Mouse (Mus musculus): ENCODE measurements around the gene Ptprn2.

The Ptprn2 gene

GRCm38 (mm10) chr12:117169670-117170069 is 684.1 kb downstream of the Ptprn2 start:
- DNase-seq (ENCODE audit: low spot score): no peak

GRCm38 (mm10) chr12:117172529-117172884 is 687.0 kb downstream of the Ptprn2 start:
- DNase-seq (ENCODE audit: low spot score): no peak

- DNase-seq (ENCODE audit: low spot score): no peak
Measured at GRCm38 (mm10) chr12:117172885-117173529, 687.5 kb downstream of the Ptprn2 start.

- DNase-seq (ENCODE audit: low spot score): no peak
Measured at GRCm38 (mm10) chr12:117174189-117174588, 688.7 kb downstream of the Ptprn2 start.

- DNase-seq (ENCODE audit: low spot score): no peak
Measured at GRCm38 (mm10) chr12:117175072-117175681, 689.7 kb downstream of the Ptprn2 start.

- no peak for DNase-seq (ENCODE audit: low spot score)
Measured at GRCm38 (mm10) chr12:117176259-117176823, 690.8 kb downstream of the Ptprn2 start.

- DNase-seq (ENCODE audit: low spot score): no peak
Measured at GRCm38 (mm10) chr12:117187167-117187566, 701.6 kb downstream of the Ptprn2 start.

GRCm38 (mm10) chr12:117192001-117192400 is 706.5 kb downstream of the Ptprn2 start:
- no peak for DNase-seq (ENCODE audit: low spot score)

- DNase-seq (ENCODE audit: low spot score): no peak
Measured at GRCm38 (mm10) chr12:117196721-117197425, 711.4 kb downstream of the Ptprn2 start.

GRCm38 (mm10) chr12:117198093-117198492 is 712.6 kb downstream of the Ptprn2 start:
- DNase-seq (ENCODE audit: low spot score): no peak

GRCm38 (mm10) chr12:117200117-117200516 is 714.6 kb downstream of the Ptprn2 start:
- DNase-seq (ENCODE audit: low spot score): no peak

- no peak for DNase-seq (ENCODE audit: low spot score)
Measured at GRCm38 (mm10) chr12:117200590-117200989, 715.1 kb downstream of the Ptprn2 start.

- DNase-seq (ENCODE audit: low spot score): no peak
Measured at GRCm38 (mm10) chr12:117203506-117203905, 718.0 kb downstream of the Ptprn2 start.

- DNase-seq (ENCODE audit: low spot score): no peak
Measured at GRCm38 (mm10) chr12:117204905-117205304, 719.4 kb downstream of the Ptprn2 start.

GRCm38 (mm10) chr12:117207421-117208120 is 722.1 kb downstream of the Ptprn2 start:
- no peak for DNase-seq (ENCODE audit: low spot score)

- DNase-seq (ENCODE audit: low spot score): no peak
Measured at GRCm38 (mm10) chr12:117210467-117210866, 724.9 kb downstream of the Ptprn2 start.

- no peak for DNase-seq (ENCODE audit: low spot score)
Measured at GRCm38 (mm10) chr12:117213531-117213930, 728.0 kb downstream of the Ptprn2 start.

- DNase-seq (ENCODE audit: low spot score): no peak
Measured at GRCm38 (mm10) chr12:117214272-117214671, 728.8 kb downstream of the Ptprn2 start.

GRCm38 (mm10) chr12:117214919-117215318 is 729.4 kb downstream of the Ptprn2 start:
- no peak for DNase-seq (ENCODE audit: low spot score)

- no peak for DNase-seq (ENCODE audit: low spot score)
Measured at GRCm38 (mm10) chr12:117221909-117222308, 736.4 kb downstream of the Ptprn2 start.

GRCm38 (mm10) chr12:117224036-117224435 is 738.5 kb downstream of the Ptprn2 start:
- DNase-seq (ENCODE audit: low spot score): no peak

- DNase-seq (ENCODE audit: low spot score): no peak
Measured at GRCm38 (mm10) chr12:117227236-117227635, 741.7 kb downstream of the Ptprn2 start.
